Mouse (Mus musculus): ENCODE results near the gene Ces1f. TPM values are rescaled to one million over a fixed set of nuclear protein-coding genes. Genes with fewer than 3 reads are reported as not detected.

The Ces1f gene
- polyA plus RNA-seq, 1 experiment, result not detected

GRCm38 (mm10) chr8:93252400-93252925 is 27.1 kb downstream of the Ces1f start:
- Histone ChIP-seq H3K27me3 (ENCODE audit: control insufficient read depth, insufficient read depth, insufficient read length) (no peaks in the 10 kb centered on the region), H3ac (ENCODE audit: control insufficient read depth, insufficient read length, low read depth) (no peak overlapping the region), H3K79me3 (ENCODE audit: low read depth) (no peaks in the 10 kb centered on the region), H3K4me3 (ENCODE audit: insufficient read depth, poor library complexity, severe bottlenecking) (no peak overlapping the region), H3K79me2 (ENCODE audit: control insufficient read depth, insufficient read depth) (no peaks in the 10 kb centered on the region), H3K36me3 (ENCODE audit: control insufficient read depth, insufficient read depth) (no peaks in the 10 kb centered on the region)
- TF ChIP-seq CEBPB (IDR thresholded peaks at IDR 0.05; ENCODE audit: low read depth) (no peak), CTCF (IDR thresholded peaks at IDR 0.05; ENCODE audit: control insufficient read depth, insufficient read depth, insufficient read length) (no peak), MYOG (IDR thresholded peaks at IDR 0.05; ENCODE audit: control insufficient read depth, extremely low read depth, insufficient read length) (no peak), USF1 (IDR thresholded peaks at IDR 0.05; ENCODE audit: low read depth) (no peak), MAX (IDR thresholded peaks at IDR 0.05) (no peak), FOSL1 (IDR thresholded peaks at IDR 0.05; ENCODE audit: insufficient read depth, low read length, poor library complexity, severe bottlenecking) (no peak), MYOD1 (IDR thresholded peaks at IDR 0.05; ENCODE audit: control insufficient read depth, insufficient read length, low read depth) (no peak)

- Histone ChIP-seq H3K36me3 (ENCODE audit: control insufficient read depth, insufficient read depth) (no peaks in the 10 kb centered on the region), H3ac (ENCODE audit: control insufficient read depth, insufficient read length, low read depth) (no peak overlapping the region), H3K79me2 (ENCODE audit: control insufficient read depth, insufficient read depth) (no peaks in the 10 kb centered on the region), H3K27me3 (ENCODE audit: control insufficient read depth, insufficient read depth, insufficient read length) (no peaks in the 10 kb centered on the region), H3K79me3 (ENCODE audit: low read depth) (no peaks in the 10 kb centered on the region), H3K4me3 (ENCODE audit: insufficient read depth, poor library complexity, severe bottlenecking) (no peak overlapping the region)
- TF ChIP-seq CEBPB (IDR thresholded peaks at IDR 0.05; ENCODE audit: low read depth) (no peak), MAX (IDR thresholded peaks at IDR 0.05) (no peak), MYOD1 (IDR thresholded peaks at IDR 0.05; ENCODE audit: control insufficient read depth, insufficient read length, low read depth) (no peak), USF1 (IDR thresholded peaks at IDR 0.05; ENCODE audit: low read depth) (no peak), MYOG (IDR thresholded peaks at IDR 0.05; ENCODE audit: control insufficient read depth, extremely low read depth, insufficient read length) (no peak), CTCF (IDR thresholded peaks at IDR 0.05; ENCODE audit: control insufficient read depth, insufficient read depth, insufficient read length) (no peak), FOSL1 (IDR thresholded peaks at IDR 0.05; ENCODE audit: insufficient read depth, low read length, poor library complexity, severe bottlenecking) (no peak)
Measured at GRCm38 (mm10) chr8:93246057-93246456, 33.5 kb downstream of the Ces1f start.

- TF ChIP-seq MAX (IDR thresholded peaks at IDR 0.05), result no peak
- no peak for TF ChIP-seq FOSL1 (IDR thresholded peaks at IDR 0.05; ENCODE audit: insufficient read depth, low read length, poor library complexity, severe bottlenecking)
- no peak for TF ChIP-seq MYOG (IDR thresholded peaks at IDR 0.05; ENCODE audit: control insufficient read depth, extremely low read depth, insufficient read length)
- TF ChIP-seq CEBPB (IDR thresholded peaks at IDR 0.05; ENCODE audit: low read depth), result no peak
- TF ChIP-seq MYOD1 (IDR thresholded peaks at IDR 0.05; ENCODE audit: control insufficient read depth, insufficient read length, low read depth), result no peak
- TF ChIP-seq CTCF (IDR thresholded peaks at IDR 0.05; ENCODE audit: control insufficient read depth, insufficient read depth, insufficient read length), result no peak
- TF ChIP-seq USF1 (IDR thresholded peaks at IDR 0.05; ENCODE audit: low read depth), result no peak
Measured at GRCm38 (mm10) chr8:93239884-93240283, 39.7 kb downstream of the Ces1f start.

GRCm38 (mm10) chr8:93235681-93236080 is 43.9 kb downstream of the Ces1f start:
- Histone ChIP-seq H3K79me2 (ENCODE audit: control insufficient read depth, insufficient read depth) (no peaks in the 10 kb centered on the region), H3K27me3 (ENCODE audit: control insufficient read depth, insufficient read depth, insufficient read length) (no peaks in the 10 kb centered on the region), H3ac (ENCODE audit: control insufficient read depth, insufficient read length, low read depth) (no peak overlapping the region), H3K4me3 (ENCODE audit: insufficient read depth, poor library complexity, severe bottlenecking) (no peak overlapping the region), H3K36me3 (ENCODE audit: control insufficient read depth, insufficient read depth) (no peaks in the 10 kb centered on the region), H3K79me3 (ENCODE audit: low read depth) (no peaks in the 10 kb centered on the region)
- no peak for TF ChIP-seq USF1 (IDR thresholded peaks at IDR 0.05; ENCODE audit: low read depth)
- TF ChIP-seq CTCF (IDR thresholded peaks at IDR 0.05; ENCODE audit: control insufficient read depth, insufficient read depth, insufficient read length), result no peak

More at GRCm38 (mm10) chr8:93239884-93240283, 39.7 kb downstream of the Ces1f start:
- Histone ChIP-seq H3K27me3 (ENCODE audit: control insufficient read depth, insufficient read depth, insufficient read length) (no peaks in the 10 kb centered on the region), H3K79me2 (ENCODE audit: control insufficient read depth, insufficient read depth) (no peaks in the 10 kb centered on the region), H3ac (ENCODE audit: control insufficient read depth, insufficient read length, low read depth) (no peak overlapping the region), H3K4me3 (ENCODE audit: insufficient read depth, poor library complexity, severe bottlenecking) (no peak overlapping the region), H3K36me3 (ENCODE audit: control insufficient read depth, insufficient read depth) (no peaks in the 10 kb centered on the region), H3K79me3 (ENCODE audit: low read depth) (no peaks in the 10 kb centered on the region)

- no peaks in the 10 kb centered on the region for H3K79me3 ChIP-seq (ENCODE audit: low read depth)
- TF ChIP-seq CTCF (IDR thresholded peaks at IDR 0.05; ENCODE audit: control insufficient read depth, insufficient read depth, insufficient read length), result no peak
- no peak for TF ChIP-seq USF1 (IDR thresholded peaks at IDR 0.05; ENCODE audit: low read depth)
- no peak for TF ChIP-seq CEBPB (IDR thresholded peaks at IDR 0.05; ENCODE audit: low read depth)
- TF ChIP-seq MAX (IDR thresholded peaks at IDR 0.05), result no peak
- TF ChIP-seq MYOG (IDR thresholded peaks at IDR 0.05; ENCODE audit: control insufficient read depth, extremely low read depth, insufficient read length), result no peak
- TF ChIP-seq MYOD1 (IDR thresholded peaks at IDR 0.05; ENCODE audit: control insufficient read depth, insufficient read length, low read depth), result no peak
- TF ChIP-seq FOSL1 (IDR thresholded peaks at IDR 0.05; ENCODE audit: insufficient read depth, low read length, poor library complexity, severe bottlenecking), result no peak
Measured at GRCm38 (mm10) chr8:93234706-93235105, 44.8 kb downstream of the Ces1f start.

GRCm38 (mm10) chr8:93234068-93234467 is 45.5 kb downstream of the Ces1f start:
- Histone ChIP-seq H3K27me3 (ENCODE audit: control insufficient read depth, insufficient read depth, insufficient read length) (no peaks in the 10 kb centered on the region), H3K79me3 (ENCODE audit: low read depth) (no peaks in the 10 kb centered on the region), H3K79me2 (ENCODE audit: control insufficient read depth, insufficient read depth) (no peaks in the 10 kb centered on the region), H3K36me3 (ENCODE audit: control insufficient read depth, insufficient read depth) (no peaks in the 10 kb centered on the region), H3K4me3 (ENCODE audit: insufficient read depth, poor library complexity, severe bottlenecking) (no peak overlapping the region), H3ac (ENCODE audit: control insufficient read depth, insufficient read length, low read depth) (no peak overlapping the region)
- TF ChIP-seq FOSL1 (IDR thresholded peaks at IDR 0.05; ENCODE audit: insufficient read depth, low read length, poor library complexity, severe bottlenecking) (no peak), CEBPB (IDR thresholded peaks at IDR 0.05; ENCODE audit: low read depth) (no peak), MAX (IDR thresholded peaks at IDR 0.05) (no peak), MYOG (IDR thresholded peaks at IDR 0.05; ENCODE audit: control insufficient read depth, extremely low read depth, insufficient read length) (no peak), CTCF (IDR thresholded peaks at IDR 0.05; ENCODE audit: control insufficient read depth, insufficient read depth, insufficient read length) (no peak)

More at GRCm38 (mm10) chr8:93234706-93235105, 44.8 kb downstream of the Ces1f start:
- H3K36me3 ChIP-seq (ENCODE audit: control insufficient read depth, insufficient read depth), result no peaks in the 10 kb centered on the region
- no peaks in the 10 kb centered on the region for H3K79me2 ChIP-seq (ENCODE audit: control insufficient read depth, insufficient read depth)
- H3K27me3 ChIP-seq (ENCODE audit: control insufficient read depth, insufficient read depth, insufficient read length), result no peaks in the 10 kb centered on the region
- no peak overlapping the region for H3K4me3 ChIP-seq (ENCODE audit: insufficient read depth, poor library complexity, severe bottlenecking)
- H3ac ChIP-seq (ENCODE audit: control insufficient read depth, insufficient read length, low read depth), result no peak overlapping the region
